Comparison of ENCODE assay signal across 25 mouse cellular contexts in genomic region chr10:81598871-81599270, GRCm38 (mm10). TPM values are rescaled to one million over a fixed set of nuclear protein-coding genes. Genes with fewer than 3 reads are reported as not detected.
DNase-seq lines count a peak whose midpoint lies in the region; ATAC-seq and TF ChIP-seq lines count a peak whose summit lies in the region.
"Had no signal": no experiment of that assay in that cellular context is flagged by ENCODE, and none has a peak within 500 bp of the region (broad histone marks: within the 10 kb centered on the region; RNA-seq: fewer than 3 reads in every experiment).

No protein-coding gene starts in this region.

- no peak for DNase-seq in embryonic facial prominence, embryonic 10.5 days (ENCODE audit: low spot score)
- no peak for DNase-seq in liver, embryonic 11.5 days (ENCODE audit: low spot score)
- DNase-seq in liver (no peak), ES-E14 (ENCODE audit: low read depth, low spot score) (no peak)
- no peak for DNase-seq in limb, embryonic 10.5 days (ENCODE audit: low spot score)
- DNase-seq in midbrain, postnatal 0 days (ENCODE audit: low spot score) = no peak
- DNase-seq: adrenal gland, adult 8-10 months; adrenal gland, postnatal 25 days; cerebellum, adult 2 months; gastrocnemius, postnatal 10 days; gastrocnemius, postnatal 36 days; heart, postnatal 36 days had no signal

- H3K36me3 ChIP-seq in embryonic facial prominence, embryonic 12.5 days = no peaks in the 10 kb centered on the region
- no peaks in the 10 kb centered on the region for H3K36me3 ChIP-seq in embryonic facial prominence, embryonic 10.5 days (replicated peaks)
- H3K36me3 ChIP-seq in liver, embryonic 11.5 days (ENCODE audit: control insufficient read depth, insufficient read depth, low read length) = no peaks in the 10 kb centered on the region
- H3K36me3 ChIP-seq in ES-E14 (ENCODE audit: control insufficient read depth, insufficient read depth, low read length, poor library complexity, severe bottlenecking) = no peaks in the 10 kb centered on the region
- no peaks in the 10 kb centered on the region for H3K36me3 ChIP-seq in limb, embryonic 10.5 days
- no peaks in the 10 kb centered on the region for H3K36me3 ChIP-seq in midbrain, postnatal 0 days (ENCODE audit: insufficient read depth, low read length)
- H3K36me3 ChIP-seq in midbrain, embryonic 15.5 days (replicated peaks) = no peaks in the 10 kb centered on the region
- H3K36me3 ChIP-seq: embryonic facial prominence, embryonic 13.5 days; hindbrain, embryonic 10.5 days had no signal

- 33% methylated on average over 6 of the region's 6 CpGs for WGBS in embryonic facial prominence, embryonic 12.5 days
- WGBS in embryonic facial prominence, embryonic 10.5 days = 44% methylated on average over 6 of the region's 6 CpGs
- WGBS in liver, embryonic 11.5 days = 52% methylated on average over 6 of the region's 6 CpGs
- 36% methylated on average over 6 of the region's 6 CpGs for WGBS in limb, embryonic 10.5 days
- 72% methylated on average over 6 of the region's 6 CpGs for whole genome bisulfite sequencing in midbrain, postnatal 0 days
- WGBS in midbrain, embryonic 15.5 days = 59% methylated on average over 6 of the region's 6 CpGs

- no peaks in the 10 kb centered on the region for H3K9me3 ChIP-seq in embryonic facial prominence, embryonic 12.5 days
- H3K9me3 ChIP-seq in embryonic facial prominence, embryonic 10.5 days = no peaks in the 10 kb centered on the region
- H3K9me3 ChIP-seq in liver, embryonic 11.5 days (ENCODE audit: control insufficient read depth, low read length) = no peaks in the 10 kb centered on the region
- H3K9me3 ChIP-seq in ES-E14 (ENCODE audit: control insufficient read depth, insufficient read depth, low read depth, low read length) = no peaks in the 10 kb centered on the region
- no peaks in the 10 kb centered on the region for H3K9me3 ChIP-seq in limb, embryonic 10.5 days (replicated peaks)
- no peaks in the 10 kb centered on the region for H3K9me3 ChIP-seq in midbrain, postnatal 0 days (ENCODE audit: low read length)
- H3K9me3 ChIP-seq in midbrain, embryonic 15.5 days = no peaks in the 10 kb centered on the region
- H3K9me3 ChIP-seq: embryonic facial prominence, embryonic 13.5 days; forebrain, embryonic 13.5 days; hindbrain, embryonic 10.5 days had no signal

- no peak overlapping the region for H3K9ac ChIP-seq in embryonic facial prominence, embryonic 12.5 days
- H3K9ac ChIP-seq in liver, embryonic 11.5 days (ENCODE audit: low read depth, low read length) = no peak overlapping the region
- H3K9ac ChIP-seq in ES-E14 (ENCODE audit: insufficient read depth, low read depth, low read length, poor library complexity, severe bottlenecking) = no peak overlapping the region; the same call in 1 of the 2 replicates
- H3K9ac ChIP-seq in midbrain, postnatal 0 days (replicated peaks; ENCODE audit: low read length, poor library complexity, severe bottlenecking) = no peak overlapping the region
- H3K9ac ChIP-seq in midbrain, embryonic 15.5 days = no peak overlapping the region
- H3K9ac ChIP-seq: embryonic facial prominence, embryonic 13.5 days; forebrain, embryonic 13.5 days; hindbrain, embryonic 14.5 days had no signal

- H3K4me3 ChIP-seq in embryonic facial prominence, embryonic 12.5 days = no peak overlapping the region
- no peak overlapping the region for H3K4me3 ChIP-seq in embryonic facial prominence, embryonic 10.5 days
- no peak overlapping the region for H3K4me3 ChIP-seq in liver, embryonic 11.5 days (ENCODE audit: low read depth, low read length)
- H3K4me3 ChIP-seq in ES-E14 (ENCODE audit: insufficient read depth in 1 of 2, low read depth in 1 of 2, low read length in 2 of 2, poor library complexity in 1 of 2, severe bottlenecking in 1 of 2) = no peak overlapping the region
- no peak overlapping the region for H3K4me3 ChIP-seq in limb, embryonic 10.5 days
- no peak overlapping the region for H3K4me3 ChIP-seq in midbrain, postnatal 0 days (ENCODE audit: low read depth, low read length)
- no peak overlapping the region for H3K4me3 ChIP-seq in midbrain, embryonic 15.5 days
- H3K4me3 ChIP-seq: embryonic facial prominence, embryonic 13.5 days; erythroblast, embryonic 14.5 days; forebrain, embryonic 13.5 days; hindbrain, embryonic 10.5 days had no signal

- in situ Hi-C loops in ES-E14 (cut with MboI; ENCODE audit: low sequenced_read_pairs in 2 of 2, unreplicated experiment in 2 of 2) = no loop called here

- 0 out of 2 replicates have a peak overlapping the region, but pooled peaks have one; percentile 37 for H3K27ac ChIP-seq in embryonic facial prominence, embryonic 12.5 days
- no peak overlapping the region for H3K27ac ChIP-seq in embryonic facial prominence, embryonic 10.5 days (replicated peaks)
- 0 out of 2 replicates have a peak overlapping the region, but pooled peaks have one; percentile 28 for H3K27ac ChIP-seq in liver, embryonic 11.5 days (ENCODE audit: low read depth, low read length)
- H3K27ac ChIP-seq in ES-E14 (ENCODE audit: insufficient read depth, low read depth, low read length, poor library complexity, severe bottlenecking) = peak overlapping the region; percentile 33; the same call in 1 of the 2 replicates
- peak overlapping the region; percentile 89; the same call in 1 of the 2 replicates for H3K27ac ChIP-seq in limb, embryonic 10.5 days
- H3K27ac ChIP-seq in midbrain, postnatal 0 days (ENCODE audit: low read depth, low read length) = no peak overlapping the region
- no peak overlapping the region for H3K27ac ChIP-seq in midbrain, embryonic 15.5 days
- H3K27ac ChIP-seq: embryonic facial prominence, embryonic 13.5 days; forebrain, embryonic 13.5 days; hindbrain, embryonic 10.5 days; hindbrain, embryonic 14.5 days; hindbrain, postnatal 0 days had no signal

- H3K4me2 ChIP-seq in embryonic facial prominence, embryonic 12.5 days (replicated peaks) = no peak overlapping the region
- no peak overlapping the region for H3K4me2 ChIP-seq in liver, embryonic 11.5 days
- H3K4me2 ChIP-seq in midbrain, postnatal 0 days (ENCODE audit: low read depth, low read length, poor library complexity, severe bottlenecking) = no peak overlapping the region
- H3K4me2 ChIP-seq in midbrain, embryonic 15.5 days = no peak overlapping the region
- H3K4me2 ChIP-seq: embryonic facial prominence, embryonic 13.5 days; forebrain, embryonic 13.5 days; heart, embryonic 11.5 days; hindbrain, embryonic 14.5 days had no signal

- H3K27me3 ChIP-seq in embryonic facial prominence, embryonic 12.5 days = peaks cover 11% of the 10 kb centered on the region; the same call in 1 of the 2 replicates
- H3K27me3 ChIP-seq in embryonic facial prominence, embryonic 10.5 days (replicated peaks; ENCODE audit: low read depth, poor library complexity, severe bottlenecking) = peaks cover 77% of the 10 kb centered on the region
- peaks cover 31% of the 10 kb centered on the region for H3K27me3 ChIP-seq in liver, embryonic 11.5 days (replicated peaks; ENCODE audit: control insufficient read depth, insufficient read depth, low read length)
- H3K27me3 ChIP-seq in limb, embryonic 10.5 days (ENCODE audit: low read depth, poor library complexity, severe bottlenecking) = peaks cover 23% of the 10 kb centered on the region
- peaks cover 17% of the 10 kb centered on the region; the same call in 1 of the 2 replicates for H3K27me3 ChIP-seq in midbrain, postnatal 0 days (ENCODE audit: insufficient read depth, low read length)
- H3K27me3 ChIP-seq in midbrain, embryonic 15.5 days (replicated peaks) = peaks cover 38% of the 10 kb centered on the region

- ATAC-seq in embryonic facial prominence, embryonic 12.5 days (ENCODE audit: insufficient number of reproducible peaks, insufficient read depth, low FRiP score, low TSS enrichment) = no peak
- no peak for ATAC-seq in liver, embryonic 11.5 days (replicated peaks; ENCODE audit: low FRiP score)
- no peak for ATAC-seq in midbrain, postnatal 0 days (ENCODE audit: low FRiP score)
- ATAC-seq in midbrain, embryonic 15.5 days (replicated peaks) = no peak
- ATAC-seq: activated CD4-positive, CD25-positive, alpha-beta regulatory T cell, adult 4 months; CD4-positive, CD25-positive, alpha-beta regulatory T cell, adult 4 months; forebrain, embryonic 13.5 days; forebrain, embryonic 16.5 days; hindbrain, postnatal 0 days; inflammation-experienced regulatory T-cells, adult 6 months had no signal

- H3K4me1 ChIP-seq in embryonic facial prominence, embryonic 12.5 days = peaks cover 61% of the 10 kb centered on the region
- peaks cover 80% of the 10 kb centered on the region for H3K4me1 ChIP-seq in embryonic facial prominence, embryonic 10.5 days
- peaks cover 40% of the 10 kb centered on the region for H3K4me1 ChIP-seq in liver, embryonic 11.5 days (replicated peaks; ENCODE audit: control insufficient read depth, insufficient read depth, low read length)
- peaks cover 14 to 47% of the 10 kb centered on the region in 2 experiments for H3K4me1 ChIP-seq in ES-E14 (ENCODE audit: control insufficient read depth in 2 of 2, insufficient read depth in 2 of 2, low read length in 2 of 2, poor library complexity in 1 of 2)
- peaks cover 93% of the 10 kb centered on the region for H3K4me1 ChIP-seq in limb, embryonic 10.5 days
- H3K4me1 ChIP-seq in midbrain, postnatal 0 days (ENCODE audit: insufficient read depth, low read length) = peaks cover 21% of the 10 kb centered on the region; the same call in 1 of the 2 replicates
- peaks cover 60% of the 10 kb centered on the region for H3K4me1 ChIP-seq in midbrain, embryonic 15.5 days

- TF ChIP-seq CTCF in midbrain, postnatal 0 days (IDR thresholded peaks at IDR 0.05) = no peak

RNA-seq across cellular contexts. Expression of gene Tle6, which starts 2.0 kb away (rescaled TPM):
- 14.4 and 16.2 TPM in 2 replicates for polyA plus RNA-seq in embryonic facial prominence, embryonic 12.5 days (2016; fragmentation: Nextera tagmentation; extraction: Ambion mirVana)
- 7.1 and 8.2 TPM in 2 replicates for polyA plus RNA-seq in embryonic facial prominence, embryonic 10.5 days (2016; fragmentation: Nextera tagmentation; extraction: Ambion mirVana)
- 13.2 and 16.7 TPM in 2 replicates for polyA plus RNA-seq in liver, embryonic 11.5 days (2014; fragmentation: Nextera tagmentation; extraction: Ambion mirVana)
- 17.7 and 22.0 TPM in 2 replicates for total RNA-seq in ES-E14 (2012; rRNA removed)
- polyA plus RNA-seq in limb, embryonic 10.5 days (2016; fragmentation: Nextera tagmentation; extraction: Ambion mirVana) = 12.6 and 15.5 TPM in 2 replicates
- total RNA-seq in midbrain, postnatal 0 days (2014; rRNA removed) = 8.4 and 13.3 TPM in 2 replicates
- 4.7 and 7.5 TPM in 2 replicates for polyA plus RNA-seq in midbrain, postnatal 0 days (2015; fragmentation: Nextera tagmentation; extraction: Ambion mirVana)
- polyA plus RNA-seq in midbrain, embryonic 15.5 days (2015; fragmentation: Nextera tagmentation; extraction: Ambion mirVana) = 6.7 and 8.0 TPM in 2 replicates

RNA-seq across cellular contexts. Expression of gene BC025920, which starts 7.2 kb away (rescaled TPM):
- polyA plus RNA-seq in embryonic facial prominence, embryonic 12.5 days (2016; fragmentation: Nextera tagmentation; extraction: Ambion mirVana) = 1.6 and 1.7 TPM in 2 replicates
- 1.5 and 2.1 TPM in 2 replicates for polyA plus RNA-seq in embryonic facial prominence, embryonic 10.5 days (2016; fragmentation: Nextera tagmentation; extraction: Ambion mirVana)
- 0.81 and 1.1 TPM in 2 replicates for polyA plus RNA-seq in liver, embryonic 11.5 days (2014; fragmentation: Nextera tagmentation; extraction: Ambion mirVana)
- 2.3 and 2.5 TPM in 2 replicates for total RNA-seq in ES-E14 (2012; rRNA removed)
- 1.4 TPM in 2 replicates for polyA plus RNA-seq in limb, embryonic 10.5 days (2016; fragmentation: Nextera tagmentation; extraction: Ambion mirVana)
- 1.2 and 2.6 TPM in 2 replicates for total RNA-seq in midbrain, postnatal 0 days (2014; rRNA removed)
- 0.80 and 1.6 TPM in 2 replicates for polyA plus RNA-seq in midbrain, postnatal 0 days (2015; fragmentation: Nextera tagmentation; extraction: Ambion mirVana)
- 1.8 and 2.0 TPM in 2 replicates for polyA plus RNA-seq in midbrain, embryonic 15.5 days (2015; fragmentation: Nextera tagmentation; extraction: Ambion mirVana)

RNA-seq across cellular contexts. Expression of gene Tle2, which starts 24.5 kb away (rescaled TPM):
- polyA plus RNA-seq in embryonic facial prominence, embryonic 12.5 days (2016; fragmentation: Nextera tagmentation; extraction: Ambion mirVana) = 59.2 and 71.1 TPM in 2 replicates
- 14.0 and 17.1 TPM in 2 replicates for polyA plus RNA-seq in embryonic facial prominence, embryonic 10.5 days (2016; fragmentation: Nextera tagmentation; extraction: Ambion mirVana)
- 5.1 and 6.9 TPM in 2 replicates for polyA plus RNA-seq in liver, embryonic 11.5 days (2014; fragmentation: Nextera tagmentation; extraction: Ambion mirVana)
- total RNA-seq in ES-E14 (2012; rRNA removed) = 2.4 and 2.6 TPM in 2 replicates
- 17.1 and 28.2 TPM in 2 replicates for polyA plus RNA-seq in limb, embryonic 10.5 days (2016; fragmentation: Nextera tagmentation; extraction: Ambion mirVana)
- 31.2 and 35.6 TPM in 2 replicates for total RNA-seq in midbrain, postnatal 0 days (2014; rRNA removed)
- 56.8 and 57.3 TPM in 2 replicates for polyA plus RNA-seq in midbrain, postnatal 0 days (2015; fragmentation: Nextera tagmentation; extraction: Ambion mirVana)
- polyA plus RNA-seq in midbrain, embryonic 15.5 days (2015; fragmentation: Nextera tagmentation; extraction: Ambion mirVana) = 57.4 and 58.8 TPM in 2 replicates

RNA-seq across cellular contexts. Expression of gene Sirt6, which starts 28.7 kb away (rescaled TPM):
- 55.1 and 55.5 TPM in 2 replicates for polyA plus RNA-seq in embryonic facial prominence, embryonic 12.5 days (2016; fragmentation: Nextera tagmentation; extraction: Ambion mirVana)
- 55.1 and 59.2 TPM in 2 replicates for polyA plus RNA-seq in embryonic facial prominence, embryonic 10.5 days (2016; fragmentation: Nextera tagmentation; extraction: Ambion mirVana)
- polyA plus RNA-seq in liver, embryonic 11.5 days (2014; fragmentation: Nextera tagmentation; extraction: Ambion mirVana) = 22.8 and 22.9 TPM in 2 replicates
- total RNA-seq in ES-E14 (2012; rRNA removed) = 14.5 and 16.7 TPM in 2 replicates
- polyA plus RNA-seq in limb, embryonic 10.5 days (2016; fragmentation: Nextera tagmentation; extraction: Ambion mirVana) = 53.3 and 58.5 TPM in 2 replicates
- total RNA-seq in midbrain, postnatal 0 days (2014; rRNA removed) = 25.0 and 33.8 TPM in 2 replicates
- polyA plus RNA-seq in midbrain, postnatal 0 days (2015; fragmentation: Nextera tagmentation; extraction: Ambion mirVana) = 41.0 and 42.6 TPM in 2 replicates
- polyA plus RNA-seq in midbrain, embryonic 15.5 days (2015; fragmentation: Nextera tagmentation; extraction: Ambion mirVana) = 60.1 and 60.4 TPM in 2 replicates

RNA-seq across cellular contexts. Expression of gene Ankrd24, which starts 29.5 kb away (rescaled TPM):
- 12.2 and 13.5 TPM in 2 replicates for polyA plus RNA-seq in embryonic facial prominence, embryonic 12.5 days (2016; fragmentation: Nextera tagmentation; extraction: Ambion mirVana)
- polyA plus RNA-seq in embryonic facial prominence, embryonic 10.5 days (2016; fragmentation: Nextera tagmentation; extraction: Ambion mirVana) = 5.3 and 7.3 TPM in 2 replicates
- 3.6 and 4.6 TPM in 2 replicates for polyA plus RNA-seq in liver, embryonic 11.5 days (2014; fragmentation: Nextera tagmentation; extraction: Ambion mirVana)
- total RNA-seq in ES-E14 (2012; rRNA removed) = 14.4 and 18.6 TPM in 2 replicates
- 8.0 and 8.6 TPM in 2 replicates for polyA plus RNA-seq in limb, embryonic 10.5 days (2016; fragmentation: Nextera tagmentation; extraction: Ambion mirVana)
- total RNA-seq in midbrain, postnatal 0 days (2014; rRNA removed) = 93.1 and 100 TPM in 2 replicates
- 14.6 and 14.9 TPM in 2 replicates for polyA plus RNA-seq in midbrain, postnatal 0 days (2015; fragmentation: Nextera tagmentation; extraction: Ambion mirVana)
- polyA plus RNA-seq in midbrain, embryonic 15.5 days (2015; fragmentation: Nextera tagmentation; extraction: Ambion mirVana) = 19.1 and 20.2 TPM in 2 replicates

Comparison
In these comparisons a context has a peak if more than half of its experiments do, and no peak if none do; other contexts are left out.
1. H3K27ac ChIP-seq: peak in embryonic facial prominence, embryonic 12.5 days (single experiment), liver, embryonic 11.5 days (single experiment), ES-E14 (single experiment) and limb, embryonic 10.5 days (single experiment); none in embryonic facial prominence, embryonic 10.5 days (single experiment), midbrain, postnatal 0 days (single experiment) and midbrain, embryonic 15.5 days (single experiment).